Mouse (Mus musculus) olfactory bulb, adult 2 months (tissue): Measurements from ENCODE around the gene Ppm1f.

Source experiments
- CTCF ChIP-seq: fragments of 200-500 bp; IDR thresholded peaks from 2 replicates; pipeline ENCODE4 v1.5.1; 2012; ENCODE audit warnings: low read depth, mild to moderate bottlenecking, low read length, moderate library complexity; ENCODE audit not compliant: insufficient read depth
- POLR2A ChIP-seq: fragments of 200-500 bp; IDR thresholded peaks from 2 replicates; pipeline ENCODE4 v1.6.1; 2012; ENCODE audit warnings: mild to moderate bottlenecking, low read depth, low read length, moderate library complexity; ENCODE audit not compliant: insufficient read depth

DNA sequence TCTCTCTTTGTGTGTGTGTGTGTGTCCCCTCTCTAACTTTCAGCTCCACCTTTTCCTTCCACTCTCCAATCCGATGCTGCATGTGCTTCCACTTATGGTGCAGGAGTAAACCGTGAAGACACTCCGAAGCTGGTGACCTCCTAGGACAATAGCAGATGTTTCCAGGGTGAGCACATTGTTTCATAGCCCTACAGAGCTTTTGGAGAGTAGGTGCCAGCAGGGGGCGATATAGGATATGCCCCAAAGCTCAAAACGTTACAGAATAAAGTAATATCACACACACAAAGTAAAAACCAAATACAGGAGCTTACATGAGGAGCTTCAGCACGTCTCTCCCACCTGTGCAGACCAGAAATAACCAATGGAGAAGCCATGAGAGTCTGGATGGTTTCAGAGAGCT is 41.4 kb upstream of the Ppm1f start:
- TF ChIP-seq CTCF (no peak), POLR2A (no peak)
